Mouse (Mus musculus): ENCODE measurements around the gene Clec2e.
"Not testable (repeated sequence)": the region's sequence is repeated elsewhere in the genome, so short reads cannot be mapped to it uniquely, and the experiment has no call there.

GRCm38 (mm10) chr6:129124531-129124930 is 23.8 kb upstream of the Clec2e start:
- TF ChIP-seq POLR2A (IDR thresholded peaks at IDR 0.05; ENCODE audit: control insufficient read depth, extremely low read depth, insufficient read depth, low read length, poor library complexity); CTCF (IDR thresholded peaks at IDR 0.05; ENCODE audit: borderline replicate concordance, control insufficient read depth, extremely low read depth, insufficient read depth, low read length, poor library complexity): not testable (repeated sequence)

Data from thymus, adult 2 months (tissue).